Mouse (Mus musculus) brown adipose tissue, adult 24 weeks (tissue): ENCODE measurements around the gene Chga. TPM values are rescaled to one million over a fixed set of nuclear protein-coding genes. Genes with fewer than 3 reads are reported as not detected.

Source experiments
- H3K27ac ChIP-seq: fragments of 200-500 bp; replicated peaks from 2 replicates; pipeline ENCODE4 v1.5.1; 2012; ENCODE audit warnings: low read depth, mild to moderate bottlenecking, low read length
- H3K4me1 ChIP-seq: fragments of 200-500 bp; 2 replicates; pipeline ENCODE4 v1.6.1; 2012; ENCODE audit warnings: low read length, mixed read lengths; ENCODE audit not compliant: control insufficient read depth, insufficient read depth, insufficient read length
- H3K4me3 ChIP-seq: fragments of 200-500 bp; 2 replicates; pipeline ENCODE4 v1.5.1; 2012; ENCODE audit warnings: low read depth, mild to moderate bottlenecking, low read length, moderate library complexity; ENCODE audit not compliant: insufficient read depth
- polyA plus RNA-seq: library from polyadenylated mRNA; stranded (reverse); fragments of >200 nt; gene quantifications from 2 replicates; pipeline ENCODE4 v1.2.4, GENCODE M21; 2012; ENCODE audit not compliant: missing spikeins, insufficient read depth, insufficient read length

The Chga gene
- polyA plus RNA-seq, 1 experiment = not detected

GRCm38 (mm10) chr12:102541168-102541567 is 13.6 kb upstream of the Chga start:
- no peak overlapping the region for H3K4me3 ChIP-seq
- no peak overlapping the region for H3K27ac ChIP-seq
- H3K4me1 ChIP-seq = no peaks in the 10 kb centered on the region

- no peak overlapping the region for H3K4me3 ChIP-seq
- H3K4me1 ChIP-seq = no peaks in the 10 kb centered on the region
- no peak overlapping the region for H3K27ac ChIP-seq
Measured at GRCm38 (mm10) chr12:102545122-102545521, 9.6 kb upstream of the Chga start.

GRCm38 (mm10) chr12:102550529-102550928 is 4.2 kb upstream of the Chga start:
- H3K4me1 ChIP-seq = no peaks in the 10 kb centered on the region
- no peak overlapping the region for H3K27ac ChIP-seq
- H3K4me3 ChIP-seq = no peak overlapping the region

GRCm38 (mm10) chr12:102551186-102551585 is 3.6 kb upstream of the Chga start:
- no peaks in the 10 kb centered on the region for H3K4me1 ChIP-seq
- no peak overlapping the region for H3K27ac ChIP-seq
- H3K4me3 ChIP-seq = no peak overlapping the region

- Histone ChIP-seq H3K4me1 (no peaks in the 10 kb centered on the region), H3K4me3 (no peak overlapping the region), H3K27ac (no peak overlapping the region)
Measured at GRCm38 (mm10) chr12:102552001-102552400, 2.8 kb upstream of the Chga start.

- H3K4me3 ChIP-seq = no peak overlapping the region
Measured at GRCm38 (mm10) chr12:102553705-102554275, 979 bp upstream of the Chga start.

GRCm38 (mm10) chr12:102555850-102556249 is 1.1 kb downstream of the Chga start:
- H3K4me1 ChIP-seq = no peaks in the 10 kb centered on the region
- no peak overlapping the region for H3K4me3 ChIP-seq
- no peak overlapping the region for H3K27ac ChIP-seq

More at GRCm38 (mm10) chr12:102553705-102554275, 979 bp upstream of the Chga start:
- Histone ChIP-seq H3K4me1 (no peaks in the 10 kb centered on the region), H3K27ac (no peak overlapping the region)

- Histone ChIP-seq H3K4me3 (no peak overlapping the region), H3K27ac (no peak overlapping the region), H3K4me1 (no peaks in the 10 kb centered on the region)
Measured at GRCm38 (mm10) chr12:102557372-102557771, 2.6 kb downstream of the Chga start.

GRCm38 (mm10) chr12:102565086-102565485 is 10.3 kb downstream of the Chga start:
- Histone ChIP-seq H3K4me1 (no peaks in the 10 kb centered on the region), H3K27ac (no peak overlapping the region), H3K4me3 (no peak overlapping the region)

GRCm38 (mm10) chr12:102566951-102567350 is 12.2 kb downstream of the Chga start:
- H3K4me1 ChIP-seq = no peaks in the 10 kb centered on the region
- no peak overlapping the region for H3K27ac ChIP-seq
- no peak overlapping the region for H3K4me3 ChIP-seq

- no peak overlapping the region for H3K27ac ChIP-seq
- no peaks in the 10 kb centered on the region for H3K4me1 ChIP-seq
- H3K4me3 ChIP-seq = no peak overlapping the region
Measured at GRCm38 (mm10) chr12:102568219-102568618, 13.4 kb downstream of the Chga start.

- Histone ChIP-seq H3K4me3 (no peak overlapping the region), H3K27ac (no peak overlapping the region), H3K4me1 (no peaks in the 10 kb centered on the region)
Measured at GRCm38 (mm10) chr12:102570111-102570510, 15.3 kb downstream of the Chga start.

- Histone ChIP-seq H3K4me3 (no peak overlapping the region), H3K27ac (no peak overlapping the region), H3K4me1 (no peaks in the 10 kb centered on the region)
Measured at GRCm38 (mm10) chr12:102570734-102571133, 16.0 kb downstream of the Chga start.

- H3K4me3 ChIP-seq = no peak overlapping the region
- H3K4me1 ChIP-seq = no peaks in the 10 kb centered on the region
- no peak overlapping the region for H3K27ac ChIP-seq
Measured at GRCm38 (mm10) chr12:102571666-102572065, 16.9 kb downstream of the Chga start.

- Histone ChIP-seq H3K4me3 (no peak overlapping the region), H3K4me1 (no peaks in the 10 kb centered on the region)
Measured at GRCm38 (mm10) chr12:102573036-102573435, 18.3 kb downstream of the Chga start.

GRCm38 (mm10) chr12:102575541-102576329 is 21.0 kb downstream of the Chga start:
- Histone ChIP-seq H3K4me1 (no peaks in the 10 kb centered on the region), H3K27ac (no peak overlapping the region), H3K4me3 (no peak overlapping the region)

More at GRCm38 (mm10) chr12:102573036-102573435, 18.3 kb downstream of the Chga start:
- H3K27ac ChIP-seq = no peak overlapping the region
